Mouse (Mus musculus) hindbrain, embryonic 15.5 days (tissue): Measurements from ENCODE around the gene Hoxa5. TPM values are rescaled to one million over a fixed set of nuclear protein-coding genes. Genes with fewer than 3 reads are reported as not detected.

Experiments used
- ATAC-seq: fragments of 200-750 bp; cut with Nextera tagmentation; 2 replicates; pipeline ENCODE4 v1.8.0; 2017; ENCODE audit warnings: low read depth, moderate number of reproducible peaks, moderate TSS enrichment; ENCODE audit not compliant: low FRiP score
- H3K27ac ChIP-seq: fragments of 300-500 bp; sonication (generic); replicated peaks from 2 replicates; pipeline ENCODE4 v1.5.1; 2015; ENCODE audit warnings: mild to moderate bottlenecking, inconsistent platforms
- H3K27me3 ChIP-seq: fragments of 300-500 bp; sonication (generic); 2 replicates; pipeline ENCODE4 v1.6.1; 2015; ENCODE audit warnings: control low read depth, inconsistent platforms
- H3K36me3 ChIP-seq: fragments of 300-500 bp; sonication (generic); 2 replicates; pipeline ENCODE4 v1.6.1; 2015; ENCODE audit warnings: control low read depth, inconsistent platforms
- H3K4me1 ChIP-seq: fragments of 300-500 bp; sonication (generic); replicated peaks from 2 replicates; pipeline ENCODE4 v1.6.1; 2015; ENCODE audit warnings: control low read depth, inconsistent platforms
- H3K4me2 ChIP-seq: fragments of 300-500 bp; sonication (generic); 2 replicates; pipeline ENCODE4 v1.6.1; 2015; ENCODE audit warnings: moderate library complexity, mild to moderate bottlenecking, inconsistent platforms
- H3K4me3 ChIP-seq: fragments of 300-500 bp; sonication (generic); 2 replicates; pipeline ENCODE4 v1.5.1; 2015; ENCODE audit warnings: mild to moderate bottlenecking, inconsistent platforms
- H3K9ac ChIP-seq: fragments of 300-500 bp; sonication (generic); 2 replicates; pipeline ENCODE4 v1.6.1; 2015; ENCODE audit warnings: inconsistent platforms
- H3K9me3 ChIP-seq: fragments of 300-500 bp; sonication (generic); 2 replicates; pipeline ENCODE4 v1.6.1; 2016; ENCODE audit warnings: control low read depth, inconsistent platforms
- WGBS: fragments of 180-500 bp; shearing (Covaris S2); methylation state at CpG from one replicate; pipeline ENCODE4 v1.1.7; 2015; 5-methylcytosine and 5-hydroxymethylcytosine counted together
- polyA plus RNA-seq: library from polyadenylated mRNA; unstranded; fragments of >200 nt; fragmentation: Nextera tagmentation; extraction: Ambion mirVana; gene quantifications from 2 replicates; pipeline ENCODE4 v1.2.1, GENCODE M21; 2015

The Hoxa5 gene
- polyA plus RNA-seq, 1 experiment from 2014 or later: 115 TPM

DNA sequence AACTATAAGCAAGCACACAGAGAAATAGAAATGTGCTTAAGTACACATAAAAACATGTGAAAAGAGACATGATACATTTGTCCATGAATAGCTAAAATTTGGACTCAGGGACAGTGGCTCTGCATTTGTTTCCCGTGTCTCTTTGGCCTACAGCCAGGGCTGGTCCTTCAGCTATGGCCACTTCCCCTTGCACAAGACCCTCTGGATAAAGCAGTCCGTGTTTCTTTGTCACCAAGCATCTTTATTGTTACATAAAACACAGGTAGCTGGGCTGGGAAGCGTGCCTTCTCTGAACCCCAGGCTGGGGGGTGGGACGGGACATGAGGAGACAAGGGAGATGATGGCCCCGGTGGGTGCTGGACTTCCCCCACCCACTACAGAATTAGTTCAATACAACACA, 9.9 kb upstream of the Hoxa5 start:
- Histone ChIP-seq H3K27ac (no peak overlapping the region), H3K27me3 (peaks cover 87% of the 10 kb centered on the region), H3K4me3 (no peak overlapping the region), H3K9me3 (no peaks in the 10 kb centered on the region), H3K4me2 (no peak overlapping the region), H3K36me3 (no peaks in the 10 kb centered on the region), H3K4me1 (peaks cover 12% of the 10 kb centered on the region), H3K9ac (no peak overlapping the region)
- ATAC-seq: no peak
- WGBS: 12% methylated on average over 5 of the region's 5 CpGs

DNA sequence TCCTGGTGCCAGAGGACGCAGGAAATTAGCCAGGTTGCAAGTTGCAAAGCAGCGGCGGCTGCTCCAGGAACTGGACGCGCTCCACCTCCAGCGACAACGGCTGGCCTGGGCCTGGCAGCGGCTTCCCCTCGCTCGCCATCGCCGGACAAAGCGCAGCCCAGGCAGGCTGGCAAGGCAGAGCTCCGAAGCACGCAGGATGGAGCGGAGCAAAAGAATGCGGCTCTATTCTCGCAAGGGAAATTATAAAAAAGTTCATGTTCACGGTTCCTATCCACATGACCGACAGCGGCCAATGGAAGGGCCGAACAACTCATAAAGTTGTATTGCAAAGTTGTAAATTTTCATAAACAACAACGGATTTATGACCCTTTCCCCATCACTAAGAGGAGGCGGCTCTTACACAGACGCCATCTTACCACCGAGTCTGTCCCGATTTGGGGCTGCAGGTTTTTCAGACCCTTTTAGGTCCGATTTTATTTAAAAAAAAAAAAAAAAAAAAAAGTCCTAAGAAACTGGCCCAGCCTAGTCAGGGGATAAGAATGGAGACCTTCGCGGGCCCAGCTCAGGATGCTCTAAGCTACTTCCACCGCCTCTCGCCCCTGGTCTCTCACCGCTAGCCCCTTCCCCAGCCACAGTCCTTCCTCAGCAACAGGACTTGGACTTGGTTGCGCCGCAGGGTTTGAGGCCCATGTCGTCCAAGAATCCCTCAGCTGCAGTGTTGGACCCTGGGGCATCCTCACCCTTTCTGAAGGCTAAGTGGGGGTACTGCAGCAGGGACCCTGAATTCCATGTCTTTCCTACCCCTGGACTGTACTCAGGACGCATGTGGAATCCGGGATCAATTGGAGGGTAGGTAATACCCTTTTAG, 9.0 kb upstream of the Hoxa5 start, which contains the start of the genes Hoxa3 and Gm28308:
Gene Hoxa3 (minus strand): TSS at position 218 of the 868 bp plus-strand sequence.
Gene Gm28308 (minus strand): TSS at position 221 of the 868 bp plus-strand sequence.
- peaks cover 19% of the 10 kb centered on the region for H3K4me1 ChIP-seq
- no peak for ATAC-seq
- H3K27ac ChIP-seq: peak within 1 kb of the TSS; percentile 46; the same call in 1 of the 2 replicates
- no peaks in the 10 kb centered on the region for H3K36me3 ChIP-seq
- H3K4me3 ChIP-seq: peak within 1 kb of the TSS; percentile 26
- H3K4me2 ChIP-seq: peak within 1 kb of the TSS; percentile 40
- no peak within 1 kb of the TSS for H3K9ac ChIP-seq
- 11% methylated on average over 38 of the region's 38 CpGs for WGBS
- H3K27me3 ChIP-seq: peaks cover 87% of the 10 kb centered on the region
- no peaks in the 10 kb centered on the region for H3K9me3 ChIP-seq

DNA sequence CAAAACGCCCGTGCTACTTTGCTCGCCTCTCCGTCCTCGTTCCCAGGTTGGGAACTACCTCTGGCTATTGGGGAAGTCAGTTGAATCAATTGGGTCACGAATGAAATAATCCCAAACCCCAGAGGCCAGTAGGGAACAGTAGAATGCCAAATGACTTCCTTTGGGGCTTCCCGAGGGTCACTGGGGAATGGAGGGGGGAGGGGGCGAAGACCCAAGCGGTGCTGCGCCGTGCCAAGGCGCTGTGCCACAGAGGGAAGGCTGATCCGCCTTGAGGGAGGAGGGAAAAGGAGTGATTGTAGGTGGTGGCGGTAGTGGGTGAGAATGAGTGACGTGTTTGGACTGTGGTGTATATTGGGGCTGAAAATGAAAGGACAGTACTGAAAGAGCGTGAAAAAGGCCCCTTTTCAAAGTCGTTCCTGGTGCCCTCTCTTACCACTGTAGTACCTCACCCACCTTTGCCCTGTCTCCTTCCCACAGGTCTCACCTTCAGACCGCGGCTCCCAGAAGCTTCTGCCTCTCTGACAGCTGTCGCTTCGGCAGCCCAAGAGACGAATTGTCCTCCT, 8.2 kb upstream of the Hoxa5 start:
- Histone ChIP-seq H3K4me1 (peaks cover 20% of the 10 kb centered on the region), H3K4me3 (peak overlapping the region; percentile 26), H3K4me2 (peak overlapping the region; percentile 40), H3K27ac (peak overlapping the region; percentile 46; the same call in 1 of the 2 replicates), H3K9me3 (no peaks in the 10 kb centered on the region), H3K9ac (no peak overlapping the region), H3K27me3 (peaks cover 86% of the 10 kb centered on the region), H3K36me3 (no peaks in the 10 kb centered on the region)
- 0 out of 2 replicates have a peak, but pooled peaks have one; percentile 5 for ATAC-seq
- WGBS: 4% methylated on average over 22 of the region's 22 CpGs

DNA sequence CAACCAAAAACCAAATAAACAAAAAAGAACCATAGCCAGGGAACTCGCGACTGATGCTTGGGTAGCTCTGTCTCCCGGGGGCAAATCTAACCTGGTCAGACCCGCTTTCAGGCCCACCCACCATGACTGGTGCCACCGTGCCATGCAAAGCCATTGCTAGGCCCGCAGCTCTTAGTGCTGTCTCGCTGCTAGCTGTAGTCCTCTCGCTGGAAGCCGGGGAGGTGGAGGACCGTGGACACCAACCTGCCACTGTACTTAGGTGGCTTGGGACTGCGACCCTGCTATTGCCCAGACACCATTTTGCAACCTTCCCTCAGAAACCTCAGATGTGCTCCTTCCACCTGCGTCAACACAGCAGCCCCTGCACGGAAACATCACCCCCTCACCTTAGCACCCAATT, 7.6 kb upstream of the Hoxa5 start:
- H3K9me3 ChIP-seq: no peaks in the 10 kb centered on the region
- peaks cover 17% of the 10 kb centered on the region for H3K4me1 ChIP-seq
- peak overlapping the region; percentile 26 for H3K4me3 ChIP-seq
- peak overlapping the region; percentile 40 for H3K4me2 ChIP-seq
- H3K36me3 ChIP-seq: no peaks in the 10 kb centered on the region
- ATAC-seq: no peak
- H3K27me3 ChIP-seq: peaks cover 90% of the 10 kb centered on the region
- H3K9ac ChIP-seq: no peak overlapping the region; the same call in 1 of the 2 replicates
- peak overlapping the region; percentile 42; the same call in 1 of the 2 replicates for H3K27ac ChIP-seq
- 6% methylated on average over 13 of the region's 13 CpGs for WGBS

DNA sequence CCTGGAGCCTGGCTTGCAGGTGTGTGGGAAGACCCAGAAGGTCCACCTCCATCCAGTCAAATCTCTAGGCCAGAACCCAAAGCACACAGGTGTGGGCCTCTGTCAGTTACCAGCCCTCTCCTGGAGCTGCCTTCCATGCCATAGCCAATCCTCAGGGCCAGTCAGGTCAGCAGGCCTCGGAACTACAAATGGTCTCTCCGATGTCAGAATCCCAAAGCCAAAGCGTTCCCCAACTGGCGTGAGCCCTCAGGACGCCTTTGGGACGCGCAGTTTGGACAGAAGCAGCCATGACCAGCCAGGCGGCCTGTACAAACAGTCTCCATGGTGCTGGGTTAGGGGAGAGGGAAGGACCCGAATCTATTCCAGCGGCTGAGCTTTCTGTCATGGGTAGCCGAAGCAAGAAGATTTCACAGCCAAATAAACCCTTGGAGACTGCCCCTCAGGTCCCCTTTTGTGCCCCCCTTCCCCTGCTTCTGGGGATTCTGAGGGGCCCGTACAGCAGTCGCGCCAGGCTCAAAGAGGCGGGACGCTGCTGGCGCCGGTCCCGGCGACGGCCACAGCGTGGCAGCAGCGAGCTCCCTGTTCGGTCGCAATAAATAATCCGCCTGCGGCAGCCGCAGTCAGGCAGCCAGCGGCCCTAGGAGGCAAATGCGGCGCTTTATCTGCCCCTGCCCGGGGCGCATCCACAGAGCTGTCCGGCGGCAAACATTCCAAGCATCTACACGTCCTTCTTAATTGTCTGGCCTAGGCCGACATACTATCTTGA, 7.0 kb upstream of the Hoxa5 start:
- Histone ChIP-seq H3K9ac (peak overlapping the region; percentile 12; the same call in 1 of the 2 replicates), H3K27ac (peak overlapping the region; percentile 42; the same call in 1 of the 2 replicates), H3K36me3 (no peaks in the 10 kb centered on the region), H3K4me1 (peaks cover 17% of the 10 kb centered on the region), H3K4me3 (peak overlapping the region; percentile 26), H3K4me2 (peak overlapping the region; percentile 40), H3K27me3 (peaks cover 92% of the 10 kb centered on the region), H3K9me3 (no peaks in the 10 kb centered on the region)
- peak; percentile 67 for ATAC-seq
- 2% methylated on average over 37 of the region's 37 CpGs for WGBS

DNA sequence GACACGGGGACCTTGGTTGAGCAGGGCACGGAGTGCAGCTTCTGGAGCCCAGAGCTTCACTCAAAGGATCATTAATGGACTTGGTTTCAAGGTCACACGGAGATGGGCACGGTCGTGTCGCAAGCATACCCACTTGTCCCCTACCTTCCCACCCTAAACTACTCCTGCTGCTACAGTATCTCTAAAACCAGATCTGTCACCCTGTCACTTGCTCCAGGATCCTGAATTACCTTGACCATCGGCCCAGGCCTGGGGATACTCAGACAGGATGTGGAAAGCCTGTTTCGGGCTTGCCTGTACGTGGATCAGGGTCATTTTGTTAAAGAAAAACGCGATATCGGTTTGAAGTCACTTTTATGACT, 5.3 kb upstream of the Hoxa5 start:
- 9% methylated on average over 12 of the region's 12 CpGs for WGBS
- Histone ChIP-seq H3K9me3 (no peaks in the 10 kb centered on the region), H3K4me2 (peak overlapping the region; percentile 53), H3K36me3 (no peaks in the 10 kb centered on the region), H3K27me3 (peaks cover 88% of the 10 kb centered on the region), H3K4me1 (peaks cover 17% of the 10 kb centered on the region), H3K9ac (no peak overlapping the region), H3K27ac (no peak overlapping the region), H3K4me3 (peak overlapping the region; percentile 22; the same call in 1 of the 2 replicates)
- ATAC-seq: no peak

DNA sequence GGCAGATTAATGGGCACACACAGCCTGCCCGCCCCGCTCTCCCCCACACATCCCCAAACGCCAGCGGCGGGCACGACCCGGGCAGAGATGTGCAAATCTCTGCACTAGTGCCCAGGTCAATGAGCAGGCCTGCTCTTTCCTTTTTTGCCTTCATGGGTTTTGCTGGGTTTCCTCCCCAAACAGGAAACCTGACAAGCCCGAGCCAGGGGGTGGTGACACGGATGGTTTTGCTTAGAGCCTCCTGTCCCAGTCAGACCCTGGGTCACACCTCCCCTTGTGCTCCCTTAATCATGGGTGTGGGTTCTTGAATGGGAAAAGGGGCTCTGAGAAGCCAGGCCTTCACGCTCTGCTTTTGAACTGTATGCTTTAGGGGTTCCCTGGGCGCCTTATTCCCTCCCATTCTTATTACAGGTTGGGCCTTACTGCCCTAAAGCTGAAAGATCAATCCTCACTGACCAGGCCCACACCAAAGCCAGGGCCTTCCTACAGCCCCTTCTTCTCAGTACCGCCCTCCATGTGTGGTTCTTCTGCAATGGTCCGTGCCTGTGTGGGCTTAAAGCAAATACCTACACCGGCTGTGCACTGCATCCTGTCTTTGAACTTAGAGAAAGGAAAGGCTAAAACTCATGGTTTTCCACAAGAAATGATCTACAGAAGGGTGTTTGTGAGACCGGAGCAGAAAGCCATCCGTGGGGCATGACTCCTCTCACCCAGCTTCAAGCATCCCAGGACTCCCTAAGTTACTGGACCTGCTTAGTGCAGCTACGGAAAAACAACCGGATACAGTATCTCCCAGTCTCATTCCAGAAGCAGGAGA, 4.7 kb upstream of the Hoxa5 start:
- Histone ChIP-seq H3K4me3 (peak overlapping the region; percentile 22), H3K4me2 (peak overlapping the region; percentile 53), H3K4me1 (peaks cover 21% of the 10 kb centered on the region), H3K9ac (0 out of 2 replicates have a peak overlapping the region, but pooled peaks have one; percentile 5), H3K27ac (peak overlapping the region; percentile 62), H3K9me3 (no peaks in the 10 kb centered on the region), H3K36me3 (no peaks in the 10 kb centered on the region), H3K27me3 (peaks cover 87% of the 10 kb centered on the region)
- ATAC-seq: no peak
- WGBS: 7% methylated on average over 18 of the region's 18 CpGs

DNA sequence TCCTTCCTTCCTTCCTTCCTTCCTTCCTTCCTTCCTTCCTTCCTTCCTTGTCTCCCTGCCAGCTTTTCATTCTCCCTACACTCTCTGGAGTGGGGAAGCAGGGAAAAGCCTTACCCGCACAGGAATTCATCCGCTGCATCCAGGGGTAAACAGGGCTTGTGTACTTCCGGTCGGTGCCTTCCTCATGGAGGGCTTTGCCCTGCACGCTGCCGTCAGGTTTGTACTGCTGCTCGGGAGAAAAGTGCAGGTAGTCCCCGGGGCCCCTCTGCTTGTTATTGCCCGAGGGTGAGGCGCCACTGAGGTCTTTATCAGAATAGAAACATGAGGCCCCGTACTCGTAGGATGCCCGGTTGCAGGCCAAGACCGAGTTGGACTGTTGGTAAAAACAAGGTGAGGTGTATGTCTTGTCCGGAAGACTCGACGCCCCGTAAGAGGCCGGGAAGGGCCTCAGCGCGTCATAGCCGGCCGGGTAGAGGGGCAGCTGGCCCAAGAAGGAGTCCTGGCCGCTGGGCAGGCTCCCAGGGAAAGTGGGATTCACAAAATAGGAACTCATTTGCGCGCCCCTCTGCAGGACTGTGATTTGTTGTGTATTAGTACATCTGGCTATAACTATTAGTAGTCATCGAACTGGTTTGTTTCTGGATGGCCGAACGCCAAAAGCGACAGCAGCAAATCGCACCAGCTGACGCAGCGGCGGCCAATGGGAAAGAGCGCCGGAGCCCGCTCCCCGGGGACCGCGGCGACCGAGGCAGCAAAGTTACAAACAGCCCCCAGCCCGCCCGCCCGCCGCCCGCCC, 3.9 kb upstream of the Hoxa5 start, which contains the start of gene Hoxa6:
Gene Hoxa6 (minus strand): TSS at position 651 of the 796 bp plus-strand sequence.
- no peak for ATAC-seq
- Histone ChIP-seq H3K27ac (peak within 1 kb of the TSS; percentile 80), H3K36me3 (no peaks in the 10 kb centered on the region), H3K4me2 (peak within 1 kb of the TSS; percentile 53), H3K4me1 (peaks cover 25% of the 10 kb centered on the region), H3K27me3 (peaks cover 84% of the 10 kb centered on the region), H3K9me3 (no peaks in the 10 kb centered on the region), H3K4me3 (peak within 1 kb of the TSS; percentile 38), H3K9ac (0 out of 2 replicates have a peak within 1 kb of the TSS, but pooled peaks have one; percentile 5)
- WGBS: 2% methylated on average over 47 of the region's 47 CpGs

DNA sequence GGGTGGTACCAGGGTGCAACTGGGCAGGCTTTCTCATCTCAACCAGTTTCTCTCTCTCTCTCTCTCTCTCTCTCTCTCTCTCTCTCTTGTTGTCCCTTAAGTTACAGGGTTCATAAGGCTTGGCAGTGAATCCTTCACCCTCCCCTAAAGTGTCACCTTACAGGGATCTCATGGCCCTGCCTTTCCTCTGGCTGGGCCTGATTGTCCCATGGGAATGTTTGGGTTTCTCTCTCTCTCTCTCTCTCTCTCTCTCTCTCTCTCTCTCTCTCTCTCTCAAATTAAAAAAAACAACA, 3.2 kb upstream of the Hoxa5 start:
- Histone ChIP-seq H3K9ac (no peak overlapping the region), H3K27ac (peak overlapping the region; percentile 80; the same call in 1 of the 2 replicates), H3K4me3 (peak overlapping the region; percentile 38; the same call in 1 of the 2 replicates), H3K4me1 (peaks cover 27% of the 10 kb centered on the region), H3K4me2 (peak overlapping the region; percentile 53), H3K36me3 (no peaks in the 10 kb centered on the region), H3K9me3 (no peaks in the 10 kb centered on the region), H3K27me3 (peaks cover 84% of the 10 kb centered on the region)
- ATAC-seq: no peak

DNA sequence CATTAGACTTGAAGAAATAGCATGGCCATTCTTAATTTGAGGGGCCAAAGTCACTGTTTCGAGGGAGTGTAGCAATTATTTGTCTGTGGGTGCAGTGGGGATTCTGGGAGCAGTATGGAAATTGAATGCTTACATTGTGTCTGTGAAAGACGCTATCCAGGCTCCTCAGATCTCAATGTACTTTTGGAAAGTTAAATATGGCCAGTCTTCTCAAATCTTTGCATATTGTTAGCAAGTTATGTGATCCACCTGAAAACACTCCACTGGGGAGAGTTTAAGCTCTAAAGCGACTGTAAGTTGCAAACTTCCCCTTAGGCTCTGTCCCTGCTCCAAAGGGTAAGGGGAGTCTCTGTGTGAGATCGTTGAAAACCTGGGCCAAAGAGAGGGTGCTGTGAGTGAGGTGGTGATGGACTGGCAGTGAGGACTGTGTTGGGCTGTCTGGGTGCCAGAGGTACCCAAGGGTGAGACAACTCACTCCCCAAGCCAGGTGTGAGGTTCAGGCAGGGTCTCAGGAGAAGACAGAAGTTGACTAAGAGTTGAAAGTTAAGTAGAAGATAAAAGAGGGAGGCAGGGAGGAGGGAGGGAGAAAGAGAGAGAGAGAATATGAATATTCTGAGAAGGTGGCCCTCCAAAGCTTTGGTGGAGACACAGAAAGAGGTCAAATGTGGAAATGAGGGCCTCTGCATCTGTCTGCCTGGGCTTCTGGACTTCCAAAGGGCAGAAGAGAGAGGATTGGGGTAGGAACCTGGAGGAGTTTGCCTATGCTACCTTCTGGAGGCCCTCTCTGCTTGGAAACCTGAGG, 2.7 kb upstream of the Hoxa5 start:
- 8% methylated on average over 4 of the region's 4 CpGs for WGBS

More for the DNA sequence above, 2.7 kb upstream of the Hoxa5 start:
- H3K4me1 ChIP-seq: peaks cover 27% of the 10 kb centered on the region
- H3K9ac ChIP-seq: no peak overlapping the region
- no peaks in the 10 kb centered on the region for H3K9me3 ChIP-seq
- H3K27ac ChIP-seq: peak overlapping the region; percentile 80; the same call in 1 of the 2 replicates
- peak overlapping the region; percentile 53 for H3K4me2 ChIP-seq
- peaks cover 84% of the 10 kb centered on the region for H3K27me3 ChIP-seq
- no peaks in the 10 kb centered on the region for H3K36me3 ChIP-seq
- H3K4me3 ChIP-seq: peak overlapping the region; percentile 38
- no peak for ATAC-seq
